8 mouse cellular contexts compared by ENCODE assay signal in the genomic region with DNA sequence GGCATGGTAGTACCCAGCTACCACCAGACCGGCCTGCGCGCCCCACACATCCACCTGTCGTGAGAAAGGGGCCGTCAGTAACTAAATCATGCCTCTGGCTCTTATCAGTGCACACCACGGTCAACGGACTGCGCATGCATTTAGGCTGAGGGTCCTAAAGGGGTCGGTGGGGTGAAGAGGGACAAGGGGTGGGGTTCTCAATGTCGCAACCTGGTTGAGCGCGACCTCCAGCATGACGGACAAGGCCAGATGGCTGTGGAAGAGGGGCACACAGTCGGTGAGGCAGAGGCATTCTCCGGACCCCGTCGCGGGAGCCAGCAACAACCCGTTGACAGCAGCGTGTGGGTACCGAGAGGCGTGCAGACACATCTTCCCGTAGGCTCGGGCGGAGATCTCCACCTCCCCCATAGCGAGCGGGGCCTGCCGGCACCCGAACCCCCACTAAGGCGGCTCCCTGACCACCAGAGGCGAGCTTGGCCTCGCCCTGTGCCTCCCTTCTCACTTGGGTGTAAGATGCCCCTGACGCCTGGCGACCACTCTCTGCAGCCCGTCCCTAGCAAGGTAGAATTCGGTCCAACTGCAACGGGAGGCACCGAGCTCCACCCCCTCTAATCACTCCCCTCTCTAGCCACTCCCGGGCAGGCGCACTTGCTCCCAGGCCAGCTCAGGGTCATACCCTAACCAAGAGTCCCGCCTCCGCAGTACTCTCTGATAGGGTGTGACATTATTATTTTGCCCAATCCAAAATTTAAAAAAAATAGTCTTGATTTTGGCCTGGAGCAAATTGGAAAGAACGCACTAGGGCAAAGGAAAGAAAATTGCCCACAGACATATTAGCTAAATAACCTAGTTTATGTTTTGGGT. TPM values are rescaled to one million over a fixed set of nuclear protein-coding genes. Genes with fewer than 3 reads are reported as not detected.
A peak's percentile ranks its signal among the peaks of the same experiment; 100 is the strongest.
DNase-seq lines count a peak whose midpoint lies in the region; ATAC-seq and TF ChIP-seq lines count a peak whose summit lies in the region.

A gene (minus strand): TSS at position 601 of the 864 bp plus-strand sequence.

- no peak for TF ChIP-seq CTCF in brain, embryonic 14.5 days (IDR thresholded peaks at IDR 0.05; ENCODE audit: borderline replicate concordance, extremely low read depth, insufficient read depth, insufficient read length)
- no peak for TF ChIP-seq CTCF in kidney, postnatal 0 days (IDR thresholded peaks at IDR 0.05; ENCODE audit: low read depth)

- ATAC-seq in CD4-positive, CD25-positive, alpha-beta regulatory T cell, adult 4 months: peak; percentile 81
- peak; percentile 85 for ATAC-seq in erythroid progenitor cell, adult 5-6 weeks (replicated peaks; ENCODE audit: low FRiP score, poor library complexity, severe bottlenecking)
- peak; percentile 64; the same call in 1 of the 2 replicates for ATAC-seq in heart, embryonic 13.5 days (ENCODE audit: extremely low read depth, insufficient number of reproducible peaks, low FRiP score, low TSS enrichment)
- peak; percentile 68; the same call in 1 of the 2 replicates for ATAC-seq in kidney, postnatal 0 days (replicated peaks; ENCODE audit: low FRiP score, low read depth)
- peak; percentile 95 for ATAC-seq in liver, embryonic 12.5 days
- peak; percentile 86 for ATAC-seq in stomach, embryonic 14.5 days (ENCODE audit: insufficient number of reproducible peaks, insufficient read depth, low FRiP score, low read depth)

- H3K9ac ChIP-seq in heart, embryonic 13.5 days: peak within 1 kb of the TSS; percentile 81
- H3K9ac ChIP-seq in kidney, postnatal 0 days (ENCODE audit: low read depth, low read length): peak within 1 kb of the TSS; percentile 61
- peak within 1 kb of the TSS; percentile 79 for H3K9ac ChIP-seq in liver, embryonic 12.5 days
- H3K9ac ChIP-seq in stomach, embryonic 14.5 days (replicated peaks; ENCODE audit: low read depth, low read length): peak within 1 kb of the TSS; percentile 15; the same call in 1 of the 2 replicates

- WGBS in heart, embryonic 13.5 days: 2% methylated on average over 43 of the region's 43 CpGs
- 6% methylated on average over 43 of the region's 43 CpGs for WGBS in kidney, postnatal 0 days
- 2% methylated on average over 43 of the region's 43 CpGs for WGBS in liver, embryonic 12.5 days (ENCODE audit: insufficient replicate concordance)
- 3% methylated on average over 43 of the region's 43 CpGs for WGBS in stomach, embryonic 14.5 days

- peak; percentile 46 for DNase-seq in brain, embryonic 14.5 days (ENCODE audit: low read depth)
- peak; percentile 60 for DNase-seq in kidney, postnatal 0 days (ENCODE audit: low spot score)
- peak; percentile 78 for DNase-seq in naive thymus-derived CD4-positive, alpha-beta T cell, adult 2 months (ENCODE audit: low read depth)

- H3K4me3 ChIP-seq in heart, embryonic 13.5 days: peak within 1 kb of the TSS; percentile 61
- peak within 1 kb of the TSS; percentile 47 for H3K4me3 ChIP-seq in kidney, postnatal 0 days (replicated peaks; ENCODE audit: low read depth, low read length)
- H3K4me3 ChIP-seq in liver, embryonic 12.5 days: peak within 1 kb of the TSS; percentile 80
- peak within 1 kb of the TSS; percentile 44 for H3K4me3 ChIP-seq in stomach, embryonic 14.5 days (ENCODE audit: low read depth, low read length)

- H3K36me3 ChIP-seq in heart, embryonic 13.5 days: peaks cover 59% of the 10 kb centered on the region
- H3K36me3 ChIP-seq in kidney, postnatal 0 days (ENCODE audit: insufficient read depth, low read length): peaks cover 17% of the 10 kb centered on the region
- peaks cover 54% of the 10 kb centered on the region for H3K36me3 ChIP-seq in liver, embryonic 12.5 days
- H3K36me3 ChIP-seq in stomach, embryonic 14.5 days (ENCODE audit: control insufficient read depth, insufficient read depth, low read length): peaks cover 6% of the 10 kb centered on the region; the same call in 1 of the 2 replicates

- TF ChIP-seq POLR2A in brain, embryonic 14.5 days (IDR thresholded peaks at IDR 0.05; ENCODE audit: borderline replicate concordance, extremely low read depth, insufficient read depth, insufficient read length, poor library complexity, severe bottlenecking): no peak

- H3K27me3 ChIP-seq in heart, embryonic 13.5 days (replicated peaks): no peaks in the 10 kb centered on the region
- no peaks in the 10 kb centered on the region for H3K27me3 ChIP-seq in kidney, postnatal 0 days (ENCODE audit: insufficient read depth, low read length)
- H3K27me3 ChIP-seq in liver, embryonic 12.5 days (replicated peaks): no peaks in the 10 kb centered on the region
- H3K27me3 ChIP-seq in stomach, embryonic 14.5 days (ENCODE audit: control insufficient read depth, insufficient read depth, low read length): no peaks in the 10 kb centered on the region

- H3K27ac ChIP-seq in heart, embryonic 13.5 days (replicated peaks): peak within 1 kb of the TSS; percentile 69
- H3K27ac ChIP-seq in kidney, postnatal 0 days: no peak within 1 kb of the TSS
- peak within 1 kb of the TSS; percentile 97 for H3K27ac ChIP-seq in liver, embryonic 12.5 days
- H3K27ac ChIP-seq in stomach, embryonic 14.5 days (ENCODE audit: low read length): peak within 1 kb of the TSS; percentile 48; the same call in 1 of the 2 replicates

- H3K4me2 ChIP-seq in heart, embryonic 13.5 days: peak within 1 kb of the TSS; percentile 78
- peak within 1 kb of the TSS; percentile 91 for H3K4me2 ChIP-seq in kidney, postnatal 0 days (ENCODE audit: low read length)
- peak within 1 kb of the TSS; percentile 99 for H3K4me2 ChIP-seq in liver, embryonic 12.5 days
- peak within 1 kb of the TSS; percentile 62 for H3K4me2 ChIP-seq in stomach, embryonic 14.5 days (replicated peaks; ENCODE audit: low read depth, low read length)

- H3K4me1 ChIP-seq in heart, embryonic 13.5 days: peaks cover 25% of the 10 kb centered on the region
- no peaks in the 10 kb centered on the region for H3K4me1 ChIP-seq in kidney, postnatal 0 days (replicated peaks; ENCODE audit: insufficient read depth, low read length)
- H3K4me1 ChIP-seq in liver, embryonic 12.5 days: peaks cover 77% of the 10 kb centered on the region
- H3K4me1 ChIP-seq in stomach, embryonic 14.5 days (ENCODE audit: control insufficient read depth, insufficient read depth, low read length): 0 out of 2 replicates have a peak, but pooled peaks cover 1% of the 10 kb centered on the region

- no peaks in the 10 kb centered on the region for H3K9me3 ChIP-seq in heart, embryonic 13.5 days
- H3K9me3 ChIP-seq in kidney, postnatal 0 days (replicated peaks; ENCODE audit: low read length): no peaks in the 10 kb centered on the region
- no peaks in the 10 kb centered on the region for H3K9me3 ChIP-seq in liver, embryonic 12.5 days (replicated peaks)
- no peaks in the 10 kb centered on the region for H3K9me3 ChIP-seq in stomach, embryonic 14.5 days (ENCODE audit: control insufficient read depth, low read depth, low read length)

RNA-seq across cellular contexts. Expression of the gene that starts here (rescaled TPM):
- polyA plus RNA-seq in CD4-positive, CD25-positive, alpha-beta regulatory T cell, adult 4 months (2017; shearing (Covaris generic)): 10 to 100 TPM; 20.9 to 22.9 TPM
- polyA plus RNA-seq in brain, embryonic 14.5 days (2012; rRNA removed): 14.5 and 20.9 TPM in 2 replicates
- total RNA-seq in erythroid progenitor cell, adult 5-6 weeks (2015; ENCODE audit: low replicate concordance): 11.7 and 19.8 TPM in 2 replicates
- 3.3 and 14.8 TPM in 2 replicates for total RNA-seq in erythroid progenitor cell, adult 5-6 weeks (2017; ENCODE audit: low replicate concordance)
- polyA plus RNA-seq in heart, embryonic 13.5 days (2015; fragmentation: Nextera tagmentation; extraction: Ambion mirVana): 14.8 and 19.1 TPM in 2 replicates
- polyA plus RNA-seq in kidney, postnatal 0 days (2015; fragmentation: Nextera tagmentation; extraction: Ambion mirVana): 14.3 and 16.6 TPM in 2 replicates
- 28.7 and 32.9 TPM in 2 replicates for polyA plus RNA-seq in liver, embryonic 12.5 days (2016; fragmentation: Nextera tagmentation; extraction: Ambion mirVana)
- polyA plus RNA-seq in stomach, embryonic 14.5 days (2014; fragmentation: Nextera tagmentation; extraction: Ambion mirVana): 5.9 and 7.1 TPM in 2 replicates

Comparison
In these comparisons a context has a peak if more than half of its experiments do, and no peak if none do; other contexts are left out.
1. H3K9ac ChIP-seq: peak in every context shown above with its lines; median percentile 81 in heart, embryonic 13.5 days; 79 in liver, embryonic 12.5 days; 61 in kidney, postnatal 0 days; 15 in stomach, embryonic 14.5 days.